Mouse (Mus musculus): ENCODE measurements around the gene Tmtc1. TPM values are rescaled to one million over a fixed set of nuclear protein-coding genes. Genes with fewer than 3 reads are reported as not detected.

The Tmtc1 gene
- polyA plus RNA-seq, 1 experiment: 0.01 TPM

GRCm38 (mm10) chr6:148329976-148330375, 114.2 kb downstream of the Tmtc1 start:
- Histone ChIP-seq H3K36me3 (ENCODE audit: control insufficient read depth, insufficient read depth) (no peaks in the 10 kb centered on the region), H3K4me3 (no peak overlapping the region), H3K4me2 (ENCODE audit: low read depth) (no peak overlapping the region), H3K27me3 (ENCODE audit: control insufficient read depth, insufficient read depth, insufficient read length) (no peaks in the 10 kb centered on the region), H3ac (ENCODE audit: control insufficient read depth, insufficient read length) (no peak overlapping the region), H3K79me2 (ENCODE audit: control insufficient read depth, insufficient read depth) (no peaks in the 10 kb centered on the region)
- TF ChIP-seq MYOD1 (IDR thresholded peaks at IDR 0.05; ENCODE audit: control insufficient read depth in 1 of 3, insufficient read length in 2 of 3, low read depth in 2 of 3) (no peak), CEBPB (IDR thresholded peaks at IDR 0.05; ENCODE audit: insufficient read depth, poor library complexity, severe bottlenecking) (no peak), REST (IDR thresholded peaks at IDR 0.05; ENCODE audit: insufficient read depth, insufficient read length) (no peak), TCF3 (IDR thresholded peaks at IDR 0.05; ENCODE audit: insufficient read length, low read depth) (no peak), POLR2A (IDR thresholded peaks at IDR 0.05; ENCODE audit: insufficient read length, low read depth) (no peak)

- TF ChIP-seq MYOD1 (IDR thresholded peaks at IDR 0.05; ENCODE audit: control insufficient read depth in 1 of 3, insufficient read length in 2 of 3, low read depth in 2 of 3) (no peak), REST (IDR thresholded peaks at IDR 0.05; ENCODE audit: insufficient read depth, insufficient read length) (no peak), MYOG (IDR thresholded peaks at IDR 0.05; ENCODE audit: control insufficient read depth in 1 of 3, insufficient read depth in 1 of 3, insufficient read length in 2 of 3, low read depth in 2 of 3) (no peak), POLR2AphosphoS2 (IDR thresholded peaks at IDR 0.05; ENCODE audit: insufficient read length, low read depth) (no peak), TCF3 (IDR thresholded peaks at IDR 0.05; ENCODE audit: insufficient read length, low read depth) (no peak), USF1 (IDR thresholded peaks at IDR 0.05; ENCODE audit: low read depth) (no peak), MAX (IDR thresholded peaks at IDR 0.05; ENCODE audit: low read depth) (no peak)
Observed at GRCm38 (mm10) chr6:148328928-148329327, 115.3 kb downstream of the Tmtc1 start.

GRCm38 (mm10) chr6:148328130-148328529, 116.1 kb downstream of the Tmtc1 start:
- Histone ChIP-seq H3ac (ENCODE audit: control insufficient read depth, insufficient read length) (no peak overlapping the region), H3K4me2 (ENCODE audit: low read depth) (no peak overlapping the region), H3K36me3 (ENCODE audit: control insufficient read depth, insufficient read depth) (no peaks in the 10 kb centered on the region), H3K79me2 (ENCODE audit: control insufficient read depth, insufficient read depth) (no peaks in the 10 kb centered on the region), H3K4me3 (no peak overlapping the region), H3K27me3 (ENCODE audit: control insufficient read depth, insufficient read depth, insufficient read length) (no peaks in the 10 kb centered on the region)
- TF ChIP-seq TCF3 (IDR thresholded peaks at IDR 0.05; ENCODE audit: insufficient read length, low read depth): no peak
- TF ChIP-seq CEBPB (IDR thresholded peaks at IDR 0.05; ENCODE audit: insufficient read depth, poor library complexity, severe bottlenecking): no peak
- no peak for TF ChIP-seq MAX (IDR thresholded peaks at IDR 0.05; ENCODE audit: low read depth)
- TF ChIP-seq POLR2A (IDR thresholded peaks at IDR 0.05; ENCODE audit: insufficient read length, low read depth): no peak

More at GRCm38 (mm10) chr6:148328928-148329327, 115.3 kb downstream of the Tmtc1 start:
- no peaks in the 10 kb centered on the region for H3K27me3 ChIP-seq (ENCODE audit: control insufficient read depth, insufficient read depth, insufficient read length)
- H3ac ChIP-seq (ENCODE audit: control insufficient read depth, insufficient read length): no peak overlapping the region
- H3K4me2 ChIP-seq (ENCODE audit: low read depth): no peak overlapping the region
- H3K36me3 ChIP-seq (ENCODE audit: control insufficient read depth, insufficient read depth): no peaks in the 10 kb centered on the region
- no peaks in the 10 kb centered on the region for H3K79me2 ChIP-seq (ENCODE audit: control insufficient read depth, insufficient read depth)
- H3K4me3 ChIP-seq: no peak overlapping the region

- no peak for TF ChIP-seq REST (IDR thresholded peaks at IDR 0.05; ENCODE audit: insufficient read depth, insufficient read length)
- no peak overlapping the region for H3K4me2 ChIP-seq (ENCODE audit: low read depth)
- H3K36me3 ChIP-seq (ENCODE audit: control insufficient read depth, insufficient read depth): no peaks in the 10 kb centered on the region
- H3ac ChIP-seq (ENCODE audit: control insufficient read depth, insufficient read length): no peak overlapping the region
- no peaks in the 10 kb centered on the region for H3K27me3 ChIP-seq (ENCODE audit: control insufficient read depth, insufficient read depth, insufficient read length)
- no peak overlapping the region for H3K4me3 ChIP-seq
- H3K79me2 ChIP-seq (ENCODE audit: control insufficient read depth, insufficient read depth): no peaks in the 10 kb centered on the region
Observed at GRCm38 (mm10) chr6:148318736-148319135, 125.5 kb downstream of the Tmtc1 start.

- Histone ChIP-seq H3K27me3 (ENCODE audit: control insufficient read depth, insufficient read depth, insufficient read length) (no peaks in the 10 kb centered on the region), H3ac (ENCODE audit: control insufficient read depth, insufficient read length) (no peak overlapping the region), H3K4me2 (ENCODE audit: low read depth) (no peak overlapping the region), H3K79me2 (ENCODE audit: control insufficient read depth, insufficient read depth) (no peaks in the 10 kb centered on the region), H3K4me3 (no peak overlapping the region), H3K36me3 (ENCODE audit: control insufficient read depth, insufficient read depth) (no peaks in the 10 kb centered on the region)
- TF ChIP-seq MYOD1 (IDR thresholded peaks at IDR 0.05; ENCODE audit: control insufficient read depth in 1 of 3, insufficient read length in 2 of 3, low read depth in 2 of 3) (no peak), REST (IDR thresholded peaks at IDR 0.05; ENCODE audit: insufficient read depth, insufficient read length) (no peak), TCF12 (IDR thresholded peaks at IDR 0.05; ENCODE audit: insufficient read depth, poor library complexity, severe bottlenecking) (no peak), USF1 (IDR thresholded peaks at IDR 0.05; ENCODE audit: low read depth) (no peak), MYOG (IDR thresholded peaks at IDR 0.05; ENCODE audit: control insufficient read depth in 1 of 3, insufficient read depth in 1 of 3, insufficient read length in 2 of 3, low read depth in 2 of 3) (no peak), TCF3 (IDR thresholded peaks at IDR 0.05; ENCODE audit: insufficient read length, low read depth) (no peak), SRF (IDR thresholded peaks at IDR 0.05; ENCODE audit: control insufficient read depth, insufficient read length, low read depth) (no peak), CEBPB (IDR thresholded peaks at IDR 0.05; ENCODE audit: insufficient read depth, poor library complexity, severe bottlenecking) (no peak), E2F4 (IDR thresholded peaks at IDR 0.05; ENCODE audit: insufficient read depth) (no peak), MAX (IDR thresholded peaks at IDR 0.05; ENCODE audit: low read depth) (no peak), POLR2A (IDR thresholded peaks at IDR 0.05; ENCODE audit: insufficient read length, low read depth) (no peak), POLR2AphosphoS2 (IDR thresholded peaks at IDR 0.05; ENCODE audit: insufficient read length, low read depth) (no peak)
Observed at GRCm38 (mm10) chr6:148315571-148316080, 128.6 kb downstream of the Tmtc1 start.

Data from myocyte (in vitro differentiated cells).